Mouse (Mus musculus): ENCODE results near the gene Heatr5b. TPM values are rescaled to one million over a fixed set of nuclear protein-coding genes. Genes with fewer than 3 reads are reported as not detected.

Gene Heatr5b
- total RNA-seq, 4 experiments from 2014 or later, result 6.4 to 9.1 (median 8.1) TPM

Other genes with a start within 250 kb of the Heatr5b start
- gene Strn, start 98.2 kb downstream of the Heatr5b start, total RNA-seq (2022), result 1 to 10 TPM; 5.2 to 6.1 (median 5.3) TPM
- 10 to 100 TPM; 15.9 to 27.9 (median 23.1) TPM for gene Gpatch11, start 203 bp upstream of the Heatr5b start, total RNA-seq (2022)
- 1 to 10 TPM; 2.7 to 3.8 (median 3.3) TPM for gene Eif2ak2, start 47.2 kb upstream of the Heatr5b start, total RNA-seq (2022)
- gene Sult6b1, start 71.6 kb upstream of the Heatr5b start, total RNA-seq (2022), result not detected
- gene Cebpzos, start 81.1 kb upstream of the Heatr5b start, total RNA-seq (2022), result 10 to 100 TPM; 34.6 to 42.7 (median 37.3) TPM
- gene Cebpz, start 101.7 kb upstream of the Heatr5b start, total RNA-seq (2022), result 10 to 100 TPM; 22.7 to 28.6 (median 24.2) TPM
- gene Ndufaf7, start 101.8 kb upstream of the Heatr5b start, total RNA-seq (2022), result 10 to 100 TPM; 25.6 to 32.1 (median 28.7) TPM
- gene Prkd3, start 185.5 kb upstream of the Heatr5b start, total RNA-seq (2022), result 10 to 100 TPM in 1 of 4 experiments, 1 to 10 TPM in 3; 7.8 to 11.2 (median 9.0) TPM
- gene Qpct, start 216.5 kb upstream of the Heatr5b start, total RNA-seq (2022), result 1 to 10 TPM; 1.1 to 2.8 (median 1.7) TPM

Data from gastrocnemius, adult 8-10 months (tissue).